ENCODE assay signal across 16 mouse cellular contexts in genomic region chr9:55439206-55439780, GRCm38 (mm10).
DNase-seq lines count a peak whose midpoint lies in the region; ATAC-seq and TF ChIP-seq lines count a peak whose summit lies in the region.
"Had no signal": no experiment of that assay in that cellular context is flagged by ENCODE, and none has a peak within 500 bp of the region (broad histone marks: within the 10 kb centered on the region; RNA-seq: fewer than 3 reads in every experiment).

No protein-coding gene starts in this region.

- H3K4me3 ChIP-seq in midbrain, embryonic 10.5 days: no peak overlapping the region
- H3K4me3 ChIP-seq in midbrain, postnatal 0 days (ENCODE audit: low read depth, low read length): no peak overlapping the region
- H3K4me3 ChIP-seq: embryonic facial prominence, embryonic 12.5 days; forebrain, embryonic 15.5 days; heart, embryonic 13.5 days had no signal

- H3K4me1 ChIP-seq in midbrain, embryonic 10.5 days: no peaks in the 10 kb centered on the region
- no peaks in the 10 kb centered on the region for H3K4me1 ChIP-seq in midbrain, postnatal 0 days (ENCODE audit: insufficient read depth, low read length)
- H3K4me1 ChIP-seq: embryonic facial prominence, embryonic 12.5 days; forebrain, embryonic 15.5 days; heart, embryonic 13.5 days had no signal

- H3K4me2 ChIP-seq in midbrain, postnatal 0 days (ENCODE audit: low read depth, low read length, poor library complexity, severe bottlenecking): no peak overlapping the region
- H3K4me2 ChIP-seq: embryonic facial prominence, embryonic 12.5 days; forebrain, embryonic 15.5 days; heart, embryonic 13.5 days; hindbrain, embryonic 14.5 days had no signal

- no peak for ATAC-seq in midbrain, postnatal 0 days (ENCODE audit: low FRiP score)
- ATAC-seq: forebrain, embryonic 15.5 days had no signal

- no peaks in the 10 kb centered on the region for H3K36me3 ChIP-seq in midbrain, embryonic 10.5 days
- H3K36me3 ChIP-seq in midbrain, postnatal 0 days (ENCODE audit: insufficient read depth, low read length): no peaks in the 10 kb centered on the region
- H3K36me3 ChIP-seq: embryonic facial prominence, embryonic 12.5 days; forebrain, embryonic 15.5 days; heart, embryonic 13.5 days had no signal

- no peak for TF ChIP-seq CTCF in midbrain, postnatal 0 days (IDR thresholded peaks at IDR 0.05)

- no peak overlapping the region for H3K27ac ChIP-seq in midbrain, embryonic 10.5 days (replicated peaks)
- no peak overlapping the region for H3K27ac ChIP-seq in midbrain, postnatal 0 days (ENCODE audit: low read depth, low read length)
- H3K27ac ChIP-seq: embryonic facial prominence, embryonic 12.5 days; forebrain, embryonic 15.5 days; heart, embryonic 13.5 days; hindbrain, embryonic 14.5 days had no signal

- H3K9me3 ChIP-seq in midbrain, embryonic 10.5 days (replicated peaks): no peaks in the 10 kb centered on the region
- H3K9me3 ChIP-seq in midbrain, postnatal 0 days (ENCODE audit: low read length): no peaks in the 10 kb centered on the region
- H3K9me3 ChIP-seq: embryonic facial prominence, embryonic 12.5 days; forebrain, embryonic 15.5 days; heart, embryonic 13.5 days had no signal

- peak; percentile 85 for DNase-seq in heart, adult 11 months
- DNase-seq in heart, postnatal 36 days: no peak
- DNase-seq in midbrain, embryonic 10.5 days (ENCODE audit: low spot score): peak; percentile 8
- no peak for DNase-seq in midbrain, postnatal 0 days (ENCODE audit: low spot score)
- peak; percentile 10 for DNase-seq in urinary bladder, adult 2 months (ENCODE audit: low spot score)
- DNase-seq in urinary bladder, postnatal 14 days (ENCODE audit: low spot score): no peak
- DNase-seq in layer of hippocampus, adult 18-20 months (ENCODE audit: low spot score in 2 of 2): no peak
- DNase-seq in thymus, postnatal 0 days (ENCODE audit: low spot score): no peak
- DNase-seq: adrenal gland, adult 2 months; adrenal gland, postnatal 25 days; gastrocnemius, postnatal 36 days; heart, postnatal 4 days had no signal

- intact Hi-C loops in heart, postnatal 36 days (cut with DNase I): no loop called here

- H3K27me3 ChIP-seq in midbrain, embryonic 10.5 days (ENCODE audit: low read depth, poor library complexity, severe bottlenecking): no peaks in the 10 kb centered on the region
- no peaks in the 10 kb centered on the region for H3K27me3 ChIP-seq in midbrain, postnatal 0 days (ENCODE audit: insufficient read depth, low read length)
- H3K27me3 ChIP-seq: embryonic facial prominence, embryonic 12.5 days; forebrain, embryonic 15.5 days; heart, embryonic 13.5 days had no signal

- 87% methylated on average over 5 of the region's 5 CpGs for WGBS in midbrain, embryonic 10.5 days
- WGBS in midbrain, postnatal 0 days: 98% methylated on average over 5 of the region's 5 CpGs

- H3K9ac ChIP-seq in midbrain, postnatal 0 days (replicated peaks; ENCODE audit: low read length, poor library complexity, severe bottlenecking): no peak overlapping the region
- H3K9ac ChIP-seq: embryonic facial prominence, embryonic 12.5 days; forebrain, embryonic 15.5 days; heart, embryonic 13.5 days; hindbrain, embryonic 14.5 days had no signal

Comparison
In these comparisons a context has a peak if more than half of its experiments do, and no peak if none do; other contexts are left out.
1. DNase-seq: peak in heart, adult 11 months (single experiment), midbrain, embryonic 10.5 days (single experiment) and urinary bladder, adult 2 months (single experiment); none in heart, postnatal 36 days (0 of 2), midbrain, postnatal 0 days (single experiment), urinary bladder, postnatal 14 days (single experiment), layer of hippocampus, adult 18-20 months (0 of 2) and thymus, postnatal 0 days (single experiment).